Mouse (Mus musculus) liver, adult 2 months (tissue): ENCODE results near the gene Ptprn.

Experiments used
- CTCF ChIP-seq: fragments of 200-500 bp; IDR thresholded peaks from 2 replicates; pipeline ENCODE4 v1.5.1; 2011; ENCODE audit warnings: low read depth, low read length, control low read depth
- POLR2A ChIP-seq: fragments of 200-500 bp; IDR thresholded peaks from 2 replicates; pipeline ENCODE4 v1.6.1; 2011; ENCODE audit warnings: low read length, control low read depth; ENCODE audit not compliant: insufficient read depth; ENCODE audit errors: extremely low read depth

- TF ChIP-seq CTCF (no peak), POLR2A (no peak)
These were observed 55.2 kb downstream of the Ptprn start for GRCm38 (mm10) chr1:75208967-75209678.
